Mouse (Mus musculus): ENCODE results near the gene Hist4h4. TPM values are rescaled to one million over a fixed set of nuclear protein-coding genes. Genes with fewer than 3 reads are reported as not detected.

Gene Hist4h4
- polyA plus RNA-seq, 1 experiment from 2014 or later, result 0.53 TPM

DNA sequence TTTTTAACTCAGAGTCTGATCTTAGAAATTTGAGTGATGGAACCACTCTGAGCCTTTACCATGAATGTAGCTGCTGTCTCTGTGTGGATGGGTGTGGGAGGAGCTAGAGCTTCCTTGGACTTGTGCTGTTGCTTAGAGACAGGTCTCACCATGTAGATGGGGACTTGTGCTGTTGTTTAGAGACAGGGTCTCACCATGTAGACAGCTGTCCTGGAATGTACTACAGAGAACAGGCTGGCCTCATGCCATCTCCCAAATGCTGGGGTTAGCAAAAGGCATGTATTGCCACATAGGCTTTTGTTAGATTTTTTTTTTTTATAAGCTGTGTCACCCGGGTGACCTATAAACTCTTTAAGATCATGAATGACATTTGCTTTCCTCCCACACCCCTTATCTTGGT, 40.3 kb downstream of the Hist4h4 start:
- DNase-seq (ENCODE audit: low spot score), result no peak
- WGBS, result 93% methylated on average over 1 of the region's 1 CpGs

More for the DNA sequence above, 40.3 kb downstream of the Hist4h4 start:
- Histone ChIP-seq H3K27me3 (ENCODE audit: control insufficient read depth, insufficient read depth, low read length) (no peaks in the 10 kb centered on the region), H3K4me2 (ENCODE audit: low read depth, low read length, severe bottlenecking) (no peak overlapping the region), H3K9me3 (ENCODE audit: control insufficient read depth, low read length) (no peaks in the 10 kb centered on the region), H3K36me3 (ENCODE audit: control insufficient read depth, insufficient read depth, low read length) (no peaks in the 10 kb centered on the region), H3K27ac (ENCODE audit: low read depth, low read length) (no peak overlapping the region), H3K4me1 (replicated peaks; ENCODE audit: control insufficient read depth, insufficient read depth, low read length) (no peaks in the 10 kb centered on the region), H3K4me3 (ENCODE audit: low read depth, low read length) (no peak overlapping the region), H3K9ac (ENCODE audit: low read length) (no peak overlapping the region)
- no peak for ATAC-seq (replicated peaks; ENCODE audit: low FRiP score)

Small RNAs within 50 kb of the gene (microRNA-seq; reads per million reads assigned to microRNA genes)
- not detected for gene Gm44364 (ENCODE audit: insufficient number of aligned reads)

Other genes with a start within 250 kb of the Hist4h4 start
- 0.99 and 1.1 TPM in 2 replicates for gene Plbd1, start 142.5 kb downstream of the Hist4h4 start, polyA plus RNA-seq (2014; fragmentation: Nextera tagmentation; extraction: Ambion mirVana)
- not detected in 2 replicates for gene Gucy2c, start 22.6 kb downstream of the Hist4h4 start, polyA plus RNA-seq (2014; fragmentation: Nextera tagmentation; extraction: Ambion mirVana)
- 85.0 and 94.7 TPM in 2 replicates for gene H2afj, start 3.8 kb upstream of the Hist4h4 start, polyA plus RNA-seq (2014; fragmentation: Nextera tagmentation; extraction: Ambion mirVana)
- gene BC049715, start 23.2 kb upstream of the Hist4h4 start, polyA plus RNA-seq (2014; fragmentation: Nextera tagmentation; extraction: Ambion mirVana), result 1.6 and 2.0 TPM in 2 replicates
- 174 and 191 TPM in 2 replicates for gene Wbp11, start 23.8 kb upstream of the Hist4h4 start, polyA plus RNA-seq (2014; fragmentation: Nextera tagmentation; extraction: Ambion mirVana)
- 0.44 TPM in 1 of 2 replicates, not detected in the other for gene Smco3, start 31.0 kb upstream of the Hist4h4 start, polyA plus RNA-seq (2014; fragmentation: Nextera tagmentation; extraction: Ambion mirVana)
- 0.61 and 0.99 TPM in 2 replicates for gene Art4, start 53.3 kb upstream of the Hist4h4 start, polyA plus RNA-seq (2014; fragmentation: Nextera tagmentation; extraction: Ambion mirVana)
- gene Mgp, start 71.4 kb upstream of the Hist4h4 start, polyA plus RNA-seq (2014; fragmentation: Nextera tagmentation; extraction: Ambion mirVana), result 1.9 and 2.2 TPM in 2 replicates
- not detected in 2 replicates for gene Erp27, start 117.8 kb upstream of the Hist4h4 start, polyA plus RNA-seq (2014; fragmentation: Nextera tagmentation; extraction: Ambion mirVana)
- gene Pde6h, start 119.4 kb upstream of the Hist4h4 start, polyA plus RNA-seq (2014; fragmentation: Nextera tagmentation; extraction: Ambion mirVana), result not detected in 2 replicates
- 21.3 and 25.2 TPM in 2 replicates for gene Arhgdib, start 137.5 kb upstream of the Hist4h4 start, polyA plus RNA-seq (2014; fragmentation: Nextera tagmentation; extraction: Ambion mirVana)

Data from forebrain, embryonic 11.5 days (tissue).